Mouse (Mus musculus) CH12.LX (cell line): ENCODE results near the gene Nox1. TPM values are rescaled to one million over a fixed set of nuclear protein-coding genes. Genes with fewer than 3 reads are reported as not detected.

Experiments
- DNase-seq: peaks from one replicate; pipeline ENCODE4 v3.0.0-alpha.2; 2013; ENCODE audit errors: extremely low read depth
- H3K27ac ChIP-seq: 2 replicates; pipeline ENCODE4 v1.5.1; 2012; ENCODE audit warnings: low read depth, mild to moderate bottlenecking, control low read depth, moderate library complexity; ENCODE audit not compliant: insufficient read depth
- H3K27me3 ChIP-seq: replicated peaks from 2 replicates; pipeline ENCODE3; 2012; ENCODE audit warnings: inconsistent platforms
- H3K36me3 ChIP-seq, 2 experiments: replicated peaks in 1 of 2; 2 replicates each; pipeline versions ENCODE3 to v1.6.1; 2012; ENCODE audit warnings: inconsistent platforms in 1 of 2, low read length in 1 of 2, mild to moderate bottlenecking in 1 of 2, mixed read lengths in 1 of 2, moderate library complexity in 1 of 2; ENCODE audit not compliant: control insufficient read depth in 1 of 2, insufficient read depth in 1 of 2
- H3K4me1 ChIP-seq, 2 experiments: 2 replicates each; pipeline ENCODE4 v1.6.1; 2012; ENCODE audit warnings: inconsistent platforms in 1 of 2, moderate library complexity in 1 of 2; ENCODE audit not compliant: insufficient read depth in 2 of 2, control insufficient read depth in 1 of 2
- H3K4me2 ChIP-seq: 2 replicates; pipeline ENCODE4 v1.6.1; 2012; ENCODE audit warnings: low read depth, mild to moderate bottlenecking, control low read depth; ENCODE audit not compliant: poor library complexity, insufficient read depth, severe bottlenecking
- H3K4me3 ChIP-seq, 3 experiments: fragments of 150-350 bp in 1 of 3; sonication (generic) in 1 of 3; replicated peaks in 1 of 3; 2 replicates each; pipeline versions ENCODE3 to v1.5.1; 2011 to 2012; ENCODE audit warnings: low read depth in 2 of 3, low read length in 2 of 3, mild to moderate bottlenecking in 2 of 3, moderate library complexity in 2 of 3, control low read depth in 1 of 3, improper control_type of control experiment in 1 of 3, inconsistent platforms in 1 of 3, mixed read lengths in 1 of 3; ENCODE audit not compliant: poor library complexity in 1 of 3
- H3K79me2 ChIP-seq: replicated peaks from 2 replicates; pipeline ENCODE4 v1.6.1; 2012; ENCODE audit warnings: mild to moderate bottlenecking, moderate library complexity; ENCODE audit not compliant: control insufficient read depth, poor library complexity, insufficient read depth, severe bottlenecking; ENCODE audit errors: extremely low read depth
- H3K9ac ChIP-seq: 2 replicates; pipeline ENCODE4 v1.6.1; 2012; ENCODE audit warnings: low read depth, mild to moderate bottlenecking, control low read depth, moderate library complexity; ENCODE audit not compliant: insufficient read depth
- H3K9me3 ChIP-seq: replicated peaks from 2 replicates; pipeline ENCODE3; 2012; ENCODE audit warnings: low read length, inconsistent platforms, mixed read lengths
- BHLHE40 ChIP-seq: IDR thresholded peaks from 2 replicates; pipeline ENCODE4 v1.6.1; 2011; ENCODE audit warnings: mild to moderate bottlenecking, low read depth, low read length, improper control_type of control experiment
- EP300 ChIP-seq: IDR thresholded peaks from 2 replicates; pipeline ENCODE4 v1.6.1; 2011; ENCODE audit warnings: low read length, improper control_type of control experiment
- ETS1 ChIP-seq: conservative IDR thresholded peaks from 2 replicates; pipeline ENCODE4 v1.6.1; 2012; ENCODE audit warnings: low read depth, mild to moderate bottlenecking, inconsistent platforms, low read length, improper control_type of control experiment, moderate library complexity
- GABPA ChIP-seq: IDR thresholded peaks from 2 replicates; pipeline ENCODE4 v1.6.1; 2012; ENCODE audit warnings: low read depth, low read length, improper control_type of control experiment, inconsistent platforms; ENCODE audit not compliant: insufficient replicate concordance
- KAT2A ChIP-seq: IDR thresholded peaks from 2 replicates; pipeline ENCODE4 v1.6.1; 2012; ENCODE audit warnings: low read length, improper control_type of control experiment, inconsistent platforms; ENCODE audit not compliant: insufficient replicate concordance
- MAX ChIP-seq: IDR thresholded peaks from 2 replicates; pipeline ENCODE4 v1.6.1; 2011; ENCODE audit warnings: low read length, improper control_type of control experiment
- MAZ ChIP-seq: IDR thresholded peaks from 2 replicates; pipeline ENCODE4 v1.6.1; 2012; ENCODE audit warnings: low read depth, mild to moderate bottlenecking, inconsistent platforms, low read length, improper control_type of control experiment, moderate library complexity
- NELFE ChIP-seq: IDR thresholded peaks from 2 replicates; pipeline ENCODE4 v1.6.1; 2011; ENCODE audit warnings: low read depth, low read length, improper control_type of control experiment
- NRF1 ChIP-seq: IDR thresholded peaks from 2 replicates; pipeline ENCODE4 v1.6.1; 2014; ENCODE audit warnings: low read depth, mild to moderate bottlenecking, inconsistent platforms, low read length, improper control_type of control experiment, moderate library complexity
- PAX5 ChIP-seq: IDR thresholded peaks from 2 replicates; pipeline ENCODE4 v1.6.1; 2012; ENCODE audit warnings: low read length, inconsistent platforms, mixed read lengths
- POLR2AphosphoS2 ChIP-seq: IDR thresholded peaks from 2 replicates; pipeline ENCODE4 v1.6.1; 2011; ENCODE audit warnings: low read depth, low read length, improper control_type of control experiment
- RAD21 ChIP-seq: IDR thresholded peaks from 2 replicates; pipeline ENCODE4 v1.6.1; 2011; ENCODE audit warnings: low read depth, mild to moderate bottlenecking, low read length, improper control_type of control experiment, moderate library complexity
- RCOR1 ChIP-seq: conservative IDR thresholded peaks from 2 replicates; pipeline ENCODE4 v1.6.1; 2012; ENCODE audit warnings: low read depth, mild to moderate bottlenecking, inconsistent platforms, low read length, improper control_type of control experiment
- SMC3 ChIP-seq: IDR thresholded peaks from 2 replicates; pipeline ENCODE4 v1.6.1; 2011; ENCODE audit warnings: low read depth, low read length, improper control_type of control experiment
- UBTF ChIP-seq: IDR thresholded peaks from 2 replicates; pipeline ENCODE4 v1.6.1; 2012; ENCODE audit warnings: low read depth, mild to moderate bottlenecking, inconsistent platforms, low read length, improper control_type of control experiment, moderate library complexity
- ZKSCAN1 ChIP-seq: IDR thresholded peaks from 2 replicates; pipeline ENCODE4 v1.6.1; 2012; ENCODE audit warnings: low read depth, inconsistent platforms, low read length, improper control_type of control experiment, borderline replicate concordance
- ZNF384 ChIP-seq: IDR thresholded peaks from 2 replicates; pipeline ENCODE4 v1.6.1; 2012; ENCODE audit warnings: low read depth, low read length, improper control_type of control experiment, inconsistent platforms
- dilution Hi-C: fragments of 300-500 bp; cut with MboI; formaldehyde crosslinking; loops from 2 replicates; pipeline ENCODE4 v1.14.3; 2020; ENCODE audit warnings: low sequenced_read_pairs; ENCODE audit not compliant: extremely low pct_unique_long_range_greater_than_20kb, extremely low pct_ligation_motif_present
- in situ Hi-C: fragments of 300-500 bp; cut with MboI; formaldehyde crosslinking; loops from 3 replicates; pipeline ENCODE4 v1.14.3; 2019; ENCODE audit warnings: low sequenced_read_pairs, low pct_ligation_motif_present, low pct_unique_long_range_greater_than_20kb, mixed read lengths
- polyA plus RNA-seq: library from polyadenylated mRNA; unstranded; fragments of >175 nt; gene quantifications from 2 replicates; pipeline ENCODE4 v1.2.1, GENCODE M21; 2012; ENCODE audit warnings: low read depth; ENCODE audit not compliant: insufficient read length
- total RNA-seq, 2 experiments: library from RNA; depleted of rRNA; stranded (reverse); fragments of 300-350 nt in 1 of 2; fragments of >200 nt in 1 of 2; gene quantifications; 2 replicates each; pipeline ENCODE4 v1.2.3; 2012 to 2014

The Nox1 gene
- total and polyA plus RNA-seq, 3 experiments, result 0.04 to 0.77 (median 0.47) TPM

DNA sequence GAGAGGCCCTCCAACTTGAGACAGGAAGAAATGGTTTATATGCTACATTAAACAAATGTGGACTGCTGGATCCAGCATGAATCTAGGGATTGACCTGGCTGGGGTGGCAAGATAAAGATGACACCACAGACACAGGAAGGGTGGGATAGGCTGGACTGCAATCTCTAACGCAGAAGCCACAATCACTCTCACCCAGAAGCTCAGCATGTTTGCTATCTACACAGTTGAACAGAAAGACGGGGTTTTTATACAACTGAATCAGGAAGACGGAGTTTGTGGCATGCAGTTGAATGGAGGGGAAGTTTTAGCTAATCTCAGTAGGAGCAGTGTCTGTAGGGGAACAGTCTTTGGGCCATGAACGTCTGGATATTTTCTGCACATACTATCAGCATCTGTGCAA, 79.8 kb downstream of the Nox1 start:
- TF ChIP-seq MAX, result no peak
- TF ChIP-seq SMC3, result no peak
- no peak for TF ChIP-seq ZNF384
- no peak for TF ChIP-seq NRF1
- no peak for TF ChIP-seq KAT2A
- TF ChIP-seq NELFE, result no peak
- TF ChIP-seq RAD21, result no peak
- TF ChIP-seq EP300, result no peak
- no peak for TF ChIP-seq UBTF
- no peak for TF ChIP-seq ZKSCAN1
- TF ChIP-seq GABPA, result no peak
- no peak for TF ChIP-seq BHLHE40
- no peak for TF ChIP-seq PAX5
- TF ChIP-seq, all 38 proteins: peak for 0
- DNase-seq, result no peak
- Histone ChIP-seq H3K9me3 (no peaks in the 10 kb centered on the region), H3K4me3 (no peak overlapping the region), H3K27ac (no peak overlapping the region), H3K9ac (no peak overlapping the region), H3K79me2 (no peaks in the 10 kb centered on the region), H3K4me2 (no peak overlapping the region), H3K36me3 (no peaks in the 10 kb centered on the region), H3K27me3 (no peaks in the 10 kb centered on the region), H3K4me1 (no peaks in the 10 kb centered on the region)
- in situ Hi-C loops (no loop called here), dilution Hi-C loops (no loop called here)

DNA sequence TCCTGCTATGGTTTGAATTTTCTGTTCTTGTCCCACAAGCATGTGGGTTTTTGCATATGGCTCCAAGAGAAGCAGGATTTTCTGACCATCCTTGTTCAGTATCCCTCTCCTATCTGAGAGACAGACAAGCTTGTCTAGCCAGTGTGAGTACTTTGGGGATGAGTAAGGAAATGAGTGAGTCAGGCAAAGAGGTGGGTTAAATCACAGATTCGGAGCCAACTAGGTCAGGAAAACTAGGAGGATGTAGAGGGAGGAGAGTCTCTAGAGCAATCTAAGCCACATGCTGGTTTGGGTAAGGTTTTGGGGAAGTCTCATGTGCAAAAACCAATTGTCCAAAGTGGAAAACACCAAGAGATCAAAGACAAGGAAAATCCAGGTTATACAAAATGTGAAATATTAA, 80.2 kb downstream of the Nox1 start:
- H3K36me3 ChIP-seq, result no peaks in the 10 kb centered on the region
- H3K27ac ChIP-seq, result no peak overlapping the region
- TF ChIP-seq BHLHE40 (no peak), MAX (no peak), POLR2AphosphoS2 (no peak), PAX5 (no peak), MAZ (no peak), RAD21 (no peak), ETS1 (no peak), GABPA (no peak), RCOR1 (no peak), SMC3 (no peak)
- no peaks in the 10 kb centered on the region for H3K27me3 ChIP-seq
- in situ Hi-C loops (no loop called here), dilution Hi-C loops (no loop called here)
- no peaks in the 10 kb centered on the region for H3K79me2 ChIP-seq
- no peak overlapping the region for H3K4me2 ChIP-seq
- H3K9me3 ChIP-seq, result no peaks in the 10 kb centered on the region
- no peak overlapping the region for H3K4me3 ChIP-seq
- no peak overlapping the region for H3K9ac ChIP-seq
- no peaks in the 10 kb centered on the region for H3K4me1 ChIP-seq
- no peak for DNase-seq
